Mouse (Mus musculus): ENCODE measurements around the gene Rtcb. TPM values are rescaled to one million over a fixed set of nuclear protein-coding genes. Genes with fewer than 3 reads are reported as not detected.
A peak's percentile ranks its signal among the peaks of the same experiment; 100 is the strongest.

Gene Rtcb
- total and polyA plus RNA-seq, 2 experiments from 2014 or later: 103 to 163 TPM

DNA sequence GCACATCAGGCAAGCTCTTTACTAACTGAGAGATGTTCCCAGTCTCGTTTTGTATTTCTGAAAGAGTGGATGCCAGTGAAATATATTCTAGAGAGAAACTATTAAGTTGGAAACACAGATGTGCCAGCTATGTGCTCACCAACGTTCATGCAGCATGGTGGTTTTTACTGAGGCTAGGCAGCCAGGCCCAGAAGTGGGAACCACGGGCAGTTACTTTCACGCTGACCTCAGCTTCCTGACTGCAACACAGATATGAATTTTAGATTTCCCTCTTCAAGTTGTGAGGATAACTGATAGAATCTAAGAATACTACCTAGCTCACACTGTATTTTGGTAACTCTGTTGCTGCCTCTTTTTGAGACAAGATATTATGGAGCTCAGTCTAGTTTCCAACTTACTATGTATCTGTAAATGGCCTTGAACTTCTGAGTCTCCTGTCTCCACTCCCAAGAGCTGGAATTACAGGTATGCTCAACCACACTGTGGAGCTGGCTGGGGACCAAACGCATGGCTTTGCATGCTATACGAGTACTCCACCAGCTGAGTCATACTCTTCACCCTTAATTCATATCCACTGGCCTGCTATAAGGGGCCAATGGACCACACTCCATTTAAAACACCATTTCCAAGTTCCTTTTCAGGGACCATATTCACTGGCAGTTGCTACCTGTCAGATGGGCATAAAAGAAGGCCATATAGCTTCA lies 31.9 kb upstream of the Rtcb start:
- DNase-seq (ENCODE audit: low spot score): no peak
- no peaks in the 10 kb centered on the region for H3K4me1 ChIP-seq (ENCODE audit: insufficient read depth, low read length)
- H3K4me2 ChIP-seq (ENCODE audit: low read depth, low read length, poor library complexity, severe bottlenecking): no peak overlapping the region
- no peak for TF ChIP-seq CTCF (IDR thresholded peaks at IDR 0.05)
- H3K27me3 ChIP-seq (ENCODE audit: insufficient read depth, low read length): no peaks in the 10 kb centered on the region
- H3K9ac ChIP-seq (replicated peaks; ENCODE audit: low read length, poor library complexity, severe bottlenecking): no peak overlapping the region
- 82% methylated on average over 6 of the region's 6 CpGs for WGBS
- H3K9me3 ChIP-seq (ENCODE audit: low read length): no peaks in the 10 kb centered on the region
- no peak for ATAC-seq (ENCODE audit: low FRiP score)
- no peak overlapping the region for H3K27ac ChIP-seq (ENCODE audit: low read depth, low read length)
- H3K36me3 ChIP-seq (ENCODE audit: insufficient read depth, low read length): no peaks in the 10 kb centered on the region
- H3K4me3 ChIP-seq (ENCODE audit: low read depth, low read length): no peak overlapping the region

DNA sequence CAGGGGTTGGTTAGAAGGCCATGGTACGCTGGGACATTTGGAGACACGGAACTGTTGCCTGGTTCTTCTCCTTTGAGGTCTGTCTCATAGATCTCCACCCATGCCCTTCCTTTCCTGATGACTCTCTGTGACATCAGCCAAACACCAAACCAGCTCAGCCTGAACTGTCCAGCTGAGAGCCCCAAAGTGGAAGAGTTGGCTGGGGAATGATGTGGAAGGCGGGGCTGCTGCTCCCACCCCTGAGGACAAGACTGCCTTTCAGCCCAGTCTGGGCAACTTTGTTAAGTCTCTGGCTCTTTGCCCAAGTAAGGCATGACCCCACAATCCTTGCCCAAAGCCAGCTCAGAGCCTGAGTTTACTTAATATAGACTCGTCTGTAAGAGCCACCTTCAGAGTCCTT lies 15.3 kb upstream of the Rtcb start:
- TF ChIP-seq CTCF (IDR thresholded peaks at IDR 0.05): no peak
- Histone ChIP-seq H3K9ac (replicated peaks; ENCODE audit: low read length, poor library complexity, severe bottlenecking) (no peak overlapping the region), H3K4me1 (ENCODE audit: insufficient read depth, low read length) (no peaks in the 10 kb centered on the region), H3K9me3 (ENCODE audit: low read length) (no peaks in the 10 kb centered on the region), H3K27ac (ENCODE audit: low read depth, low read length) (no peak overlapping the region), H3K4me3 (ENCODE audit: low read depth, low read length) (no peak overlapping the region), H3K27me3 (ENCODE audit: insufficient read depth, low read length) (no peaks in the 10 kb centered on the region), H3K36me3 (ENCODE audit: insufficient read depth, low read length) (no peaks in the 10 kb centered on the region), H3K4me2 (ENCODE audit: low read depth, low read length, poor library complexity, severe bottlenecking) (no peak overlapping the region)
- 84% methylated on average over 4 of the region's 4 CpGs for WGBS
- ATAC-seq (ENCODE audit: low FRiP score) (peak; percentile 79), DNase-seq (ENCODE audit: low spot score) (peak; percentile 66)

DNA sequence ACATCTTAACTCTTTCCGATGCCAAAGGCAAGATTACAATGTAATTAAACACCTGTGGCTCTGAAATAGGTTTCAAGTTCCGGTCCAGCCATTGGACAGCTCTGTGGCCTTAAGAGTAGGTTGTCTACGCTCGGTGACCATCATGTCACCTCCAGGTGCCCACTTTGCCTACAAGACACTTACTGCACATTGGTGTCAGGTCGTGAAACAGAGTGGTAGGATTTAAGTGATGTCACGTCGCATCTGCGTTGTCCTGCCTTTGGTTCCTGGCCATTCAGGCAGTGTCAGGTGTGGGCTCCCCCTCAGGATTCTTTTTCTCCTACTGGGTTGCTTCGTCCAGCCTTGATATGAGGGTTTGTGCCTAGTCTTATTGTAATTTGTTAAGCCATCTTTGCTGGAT lies 14.2 kb upstream of the Rtcb start:
- Histone ChIP-seq H3K9me3 (ENCODE audit: low read length) (no peaks in the 10 kb centered on the region), H3K27ac (ENCODE audit: low read depth, low read length) (no peak overlapping the region), H3K4me1 (ENCODE audit: insufficient read depth, low read length) (no peaks in the 10 kb centered on the region), H3K4me2 (ENCODE audit: low read depth, low read length, poor library complexity, severe bottlenecking) (no peak overlapping the region), H3K36me3 (ENCODE audit: insufficient read depth, low read length) (no peaks in the 10 kb centered on the region), H3K27me3 (ENCODE audit: insufficient read depth, low read length) (no peaks in the 10 kb centered on the region), H3K4me3 (ENCODE audit: low read depth, low read length) (no peak overlapping the region), H3K9ac (replicated peaks; ENCODE audit: low read length, poor library complexity, severe bottlenecking) (no peak overlapping the region)
- 84% methylated on average over 9 of the region's 9 CpGs for WGBS
- no peak for ATAC-seq (ENCODE audit: low FRiP score)
- DNase-seq (ENCODE audit: low spot score): no peak
- TF ChIP-seq CTCF (IDR thresholded peaks at IDR 0.05): no peak

- no peaks in the 10 kb centered on the region for H3K27me3 ChIP-seq (ENCODE audit: insufficient read depth, low read length)
- WGBS: 59% methylated on average over 8 of the region's 8 CpGs
- no peak overlapping the region for H3K4me3 ChIP-seq (ENCODE audit: low read depth, low read length)
- DNase-seq (ENCODE audit: low spot score) (no peak), ATAC-seq (ENCODE audit: low FRiP score) (no peak)
- no peak overlapping the region for H3K4me2 ChIP-seq (ENCODE audit: low read depth, low read length, poor library complexity, severe bottlenecking)
- no peak for TF ChIP-seq CTCF (IDR thresholded peaks at IDR 0.05)
- H3K4me1 ChIP-seq (ENCODE audit: insufficient read depth, low read length): no peaks in the 10 kb centered on the region
- no peak overlapping the region for H3K27ac ChIP-seq (ENCODE audit: low read depth, low read length)
- no peak overlapping the region for H3K9ac ChIP-seq (replicated peaks; ENCODE audit: low read length, poor library complexity, severe bottlenecking)
- no peaks in the 10 kb centered on the region for H3K36me3 ChIP-seq (ENCODE audit: insufficient read depth, low read length)
- H3K9me3 ChIP-seq (ENCODE audit: low read length): no peaks in the 10 kb centered on the region
These were observed 12.4 kb upstream of the Rtcb start for GRCm38 (mm10) chr10:85969894-85970620.

GRCm38 (mm10) chr10:85968731-85969130 lies 11.1 kb upstream of the Rtcb start:
- H3K4me3 ChIP-seq (ENCODE audit: low read depth, low read length): no peak overlapping the region
- no peak overlapping the region for H3K4me2 ChIP-seq (ENCODE audit: low read depth, low read length, poor library complexity, severe bottlenecking)
- DNase-seq (ENCODE audit: low spot score) (no peak), ATAC-seq (ENCODE audit: low FRiP score) (no peak)
- H3K4me1 ChIP-seq (ENCODE audit: insufficient read depth, low read length): no peaks in the 10 kb centered on the region
- no peaks in the 10 kb centered on the region for H3K9me3 ChIP-seq (ENCODE audit: low read length)
- TF ChIP-seq CTCF (IDR thresholded peaks at IDR 0.05): no peak
- no peaks in the 10 kb centered on the region for H3K36me3 ChIP-seq (ENCODE audit: insufficient read depth, low read length)
- 53% methylated on average over 2 of the region's 2 CpGs for WGBS
- H3K27me3 ChIP-seq (ENCODE audit: insufficient read depth, low read length): no peaks in the 10 kb centered on the region
- H3K27ac ChIP-seq (ENCODE audit: low read depth, low read length): no peak overlapping the region
- H3K9ac ChIP-seq (replicated peaks; ENCODE audit: low read length, poor library complexity, severe bottlenecking): no peak overlapping the region

- 12% methylated on average over 7 of the region's 7 CpGs for WGBS
- H3K27ac ChIP-seq (ENCODE audit: low read depth, low read length): no peak overlapping the region
- no peak overlapping the region for H3K4me2 ChIP-seq (ENCODE audit: low read depth, low read length, poor library complexity, severe bottlenecking)
- H3K4me1 ChIP-seq (ENCODE audit: insufficient read depth, low read length): no peaks in the 10 kb centered on the region
- peak; percentile 87 for DNase-seq (ENCODE audit: low spot score)
- H3K36me3 ChIP-seq (ENCODE audit: insufficient read depth, low read length): no peaks in the 10 kb centered on the region
- no peak overlapping the region for H3K9ac ChIP-seq (replicated peaks; ENCODE audit: low read length, poor library complexity, severe bottlenecking)
- H3K4me3 ChIP-seq (ENCODE audit: low read depth, low read length): no peak overlapping the region
- peak; percentile 97 for TF ChIP-seq CTCF (IDR thresholded peaks at IDR 0.05)
- ATAC-seq (ENCODE audit: low FRiP score): peak; percentile 64; the same call in 1 of the 2 replicates
- H3K27me3 ChIP-seq (ENCODE audit: insufficient read depth, low read length): no peaks in the 10 kb centered on the region
- H3K9me3 ChIP-seq (ENCODE audit: low read length): no peaks in the 10 kb centered on the region
These were observed 10.6 kb upstream of the Rtcb start for GRCm38 (mm10) chr10:85968157-85968634.

Measured in midbrain, postnatal 0 days (tissue).